ENCODE assay signal across 10 mouse cellular contexts in genomic region chr11:53146290-53146689, GRCm38 (mm10).
DNase-seq lines count a peak whose midpoint lies in the region; ATAC-seq and TF ChIP-seq lines count a peak whose summit lies in the region.
"Had no signal": no experiment of that assay in that cellular context is flagged by ENCODE, and none has a peak within 500 bp of the region (broad histone marks: within the 10 kb centered on the region; RNA-seq: fewer than 3 reads in every experiment).

No protein-coding gene starts in this region.

- no peak overlapping the region for H3K27ac ChIP-seq in hindbrain, embryonic 10.5 days
- no peak overlapping the region for H3K27ac ChIP-seq in hindbrain, embryonic 14.5 days
- no peak overlapping the region for H3K27ac ChIP-seq in liver, embryonic 14.5 days
- H3K27ac ChIP-seq: embryonic facial prominence, embryonic 12.5 days; liver, embryonic 13.5 days had no signal

- H3K4me1 ChIP-seq in hindbrain, embryonic 10.5 days (replicated peaks), result peaks cover 3% of the 10 kb centered on the region; the same call in 1 of the 2 replicates
- 0 out of 2 replicates have a peak, but pooled peaks cover 4% of the 10 kb centered on the region for H3K4me1 ChIP-seq in hindbrain, embryonic 14.5 days (replicated peaks; ENCODE audit: control insufficient read depth, insufficient read depth, low read length)
- no peaks in the 10 kb centered on the region for H3K4me1 ChIP-seq in liver, embryonic 14.5 days (replicated peaks; ENCODE audit: control insufficient read depth in 2 of 2, insufficient read depth in 2 of 2, low read length in 1 of 2)
- H3K4me1 ChIP-seq: embryonic facial prominence, embryonic 12.5 days; liver, embryonic 13.5 days had no signal

- no peak overlapping the region for H3K4me2 ChIP-seq in hindbrain, embryonic 14.5 days (replicated peaks)
- no peak overlapping the region for H3K4me2 ChIP-seq in liver, embryonic 14.5 days (ENCODE audit: low read depth)
- H3K4me2 ChIP-seq: embryonic facial prominence, embryonic 12.5 days; liver, embryonic 13.5 days had no signal

- H3K4me3 ChIP-seq in hindbrain, embryonic 10.5 days, result no peak overlapping the region
- H3K4me3 ChIP-seq in hindbrain, embryonic 14.5 days (replicated peaks; ENCODE audit: low read length), result no peak overlapping the region
- H3K4me3 ChIP-seq in liver, embryonic 14.5 days (ENCODE audit: insufficient read depth in 1 of 2, low read depth in 2 of 2, low read length in 2 of 2), result no peak overlapping the region
- H3K4me3 ChIP-seq: embryonic facial prominence, embryonic 12.5 days; liver, embryonic 13.5 days had no signal

- H3K9me3 ChIP-seq in hindbrain, embryonic 10.5 days, result no peaks in the 10 kb centered on the region
- no peaks in the 10 kb centered on the region for H3K9me3 ChIP-seq in hindbrain, embryonic 14.5 days (ENCODE audit: control insufficient read depth, low read length)
- no peaks in the 10 kb centered on the region for H3K9me3 ChIP-seq in liver, embryonic 14.5 days (ENCODE audit: control insufficient read depth, low read length)
- H3K9me3 ChIP-seq: embryonic facial prominence, embryonic 12.5 days; liver, embryonic 13.5 days had no signal

- H3K27me3 ChIP-seq in hindbrain, embryonic 10.5 days (ENCODE audit: insufficient read depth, poor library complexity, severe bottlenecking), result no peaks in the 10 kb centered on the region
- H3K27me3 ChIP-seq in hindbrain, embryonic 14.5 days (ENCODE audit: control insufficient read depth, insufficient read depth, low read length), result no peaks in the 10 kb centered on the region
- H3K27me3 ChIP-seq in liver, embryonic 14.5 days (ENCODE audit: control insufficient read depth, insufficient read depth, low read length), result no peaks in the 10 kb centered on the region
- H3K27me3 ChIP-seq: embryonic facial prominence, embryonic 12.5 days; liver, embryonic 13.5 days had no signal

- peak; percentile 76 for TF ChIP-seq CTCF in liver, embryonic 14.5 days (IDR thresholded peaks at IDR 0.05; ENCODE audit: low read depth)

- 39% methylated on average over 4 of the region's 4 CpGs for WGBS in hindbrain, embryonic 10.5 days
- WGBS in hindbrain, embryonic 14.5 days, result 32% methylated on average over 4 of the region's 4 CpGs
- WGBS in liver, embryonic 14.5 days (ENCODE audit: insufficient replicate concordance), result 23% methylated on average over 4 of the region's 4 CpGs

- no peak for TF ChIP-seq EP300 in liver, embryonic 14.5 days (IDR thresholded peaks at IDR 0.05; ENCODE audit: low read depth)

- no peak overlapping the region for H3K9ac ChIP-seq in hindbrain, embryonic 14.5 days
- H3K9ac ChIP-seq in liver, embryonic 14.5 days (replicated peaks), result no peak overlapping the region
- H3K9ac ChIP-seq: embryonic facial prominence, embryonic 12.5 days; liver, embryonic 13.5 days had no signal

- peak; percentile 27 for DNase-seq in hindbrain, embryonic 10.5 days (ENCODE audit: low spot score)
- no peak for DNase-seq in hindbrain, embryonic 14.5 days (ENCODE audit: low spot score)
- peak; percentile 26 for DNase-seq in urinary bladder, postnatal 25 days (ENCODE audit: low spot score)
- DNase-seq in urinary bladder, postnatal 10 days (ENCODE audit: low spot score), result no peak
- peak; percentile 70 to 74 for DNase-seq in cerebellum, postnatal 14 days
- no peak for DNase-seq in liver, embryonic 14.5 days (ENCODE audit: low read depth in 3 of 3, low spot score in 3 of 3)
- DNase-seq in thymus, postnatal 4 days, result peak; percentile 87
- DNase-seq in right cerebral cortex, adult 2 months (ENCODE audit: low spot score in 2 of 2), result no peak
- DNase-seq: liver, embryonic 13.5 days had no signal

- H3K36me3 ChIP-seq in hindbrain, embryonic 10.5 days, result no peaks in the 10 kb centered on the region
- H3K36me3 ChIP-seq in hindbrain, embryonic 14.5 days (replicated peaks; ENCODE audit: control insufficient read depth, insufficient read depth), result no peaks in the 10 kb centered on the region
- H3K36me3 ChIP-seq in liver, embryonic 14.5 days (replicated peaks; ENCODE audit: control insufficient read depth, insufficient read depth, low read depth), result no peaks in the 10 kb centered on the region
- H3K36me3 ChIP-seq: embryonic facial prominence, embryonic 12.5 days; liver, embryonic 13.5 days had no signal

- no peak for ATAC-seq in hindbrain, embryonic 14.5 days (ENCODE audit: low FRiP score)
- ATAC-seq in liver, embryonic 14.5 days (ENCODE audit: insufficient read depth), result no peak

Comparison
In these comparisons a context has a peak if more than half of its experiments do, and no peak if none do; other contexts are left out.
1. DNase-seq: peak in hindbrain, embryonic 10.5 days (single experiment), urinary bladder, postnatal 25 days (single experiment), cerebellum, postnatal 14 days (2 of 2) and thymus, postnatal 4 days (single experiment); none in hindbrain, embryonic 14.5 days (single experiment), urinary bladder, postnatal 10 days (single experiment), liver, embryonic 14.5 days (0 of 3) and right cerebral cortex, adult 2 months (0 of 2).